Mouse (Mus musculus): ENCODE measurements at regions not wholly inside any gene's neighbourhood (a gene's known extent, or its start where the extent isn't known, plus 50 kb on each side); places are given as distances from the start of the nearest gene placed in this dataset.

DNA sequence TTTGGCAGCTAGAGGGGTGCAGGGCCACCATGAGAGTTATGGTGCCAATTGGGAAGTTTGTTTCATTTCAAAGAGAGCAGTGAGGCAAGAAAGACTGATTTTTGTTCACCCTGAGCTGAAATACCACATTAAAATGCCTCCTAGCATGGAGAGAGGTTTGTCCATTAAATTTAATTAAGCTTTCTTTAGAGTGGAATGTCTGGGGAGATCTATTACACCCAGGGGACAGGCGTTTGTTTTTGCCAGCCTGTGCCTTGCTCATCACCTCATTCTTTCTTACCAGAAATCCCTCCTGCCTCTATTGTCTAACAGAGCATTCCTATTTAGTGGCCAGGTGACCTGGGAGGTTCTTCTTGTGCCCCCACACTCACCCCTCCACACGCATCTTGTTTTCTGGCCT is 55.2 kb upstream of the Rcn1 start:
- DNase-seq (ENCODE audit: low read depth, low spot score), result no peak

DNA sequence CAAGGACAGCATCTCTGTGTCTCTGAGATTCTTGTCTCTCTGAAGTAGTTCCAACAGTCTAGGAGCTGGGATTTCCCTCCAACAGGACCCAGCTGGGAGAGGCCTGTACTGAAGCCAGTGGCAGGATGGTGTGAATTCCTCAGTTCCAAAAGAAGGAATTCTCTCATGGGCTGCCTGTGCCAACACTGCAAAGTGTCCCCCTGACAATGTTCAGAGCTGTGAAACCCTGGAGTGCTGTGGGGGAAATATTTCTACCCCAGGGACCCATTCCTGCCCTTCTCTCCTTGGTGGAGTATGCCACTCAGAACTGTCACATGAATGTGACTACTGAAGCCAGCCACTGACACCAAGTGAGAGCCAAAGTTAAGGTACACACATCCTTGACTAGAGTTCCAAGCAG is 55.7 kb upstream of the Rcn1 start:
- DNase-seq (ENCODE audit: low read depth, low spot score), result no peak

DNA sequence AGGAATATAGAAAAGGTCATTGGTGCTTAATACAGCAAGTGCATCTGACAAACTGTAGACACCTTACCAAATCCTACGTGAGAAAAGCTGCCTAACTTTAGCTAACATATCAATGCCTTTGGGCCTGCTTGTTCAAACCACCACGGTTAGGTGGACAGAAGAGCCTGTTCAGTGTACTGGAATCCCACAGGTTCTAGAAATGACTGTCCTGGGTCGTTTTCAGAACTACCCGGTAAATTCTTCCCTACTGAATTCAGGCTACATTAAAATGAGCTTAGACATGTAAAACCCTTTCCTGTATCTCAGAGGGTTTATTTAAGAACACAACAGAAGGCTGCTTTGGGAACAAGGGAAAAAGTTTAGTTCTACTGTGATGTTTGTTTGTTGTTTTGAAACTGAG is 59.5 kb upstream of the Rcn1 start:
- DNase-seq (ENCODE audit: low read depth, low spot score), result no peak

DNA sequence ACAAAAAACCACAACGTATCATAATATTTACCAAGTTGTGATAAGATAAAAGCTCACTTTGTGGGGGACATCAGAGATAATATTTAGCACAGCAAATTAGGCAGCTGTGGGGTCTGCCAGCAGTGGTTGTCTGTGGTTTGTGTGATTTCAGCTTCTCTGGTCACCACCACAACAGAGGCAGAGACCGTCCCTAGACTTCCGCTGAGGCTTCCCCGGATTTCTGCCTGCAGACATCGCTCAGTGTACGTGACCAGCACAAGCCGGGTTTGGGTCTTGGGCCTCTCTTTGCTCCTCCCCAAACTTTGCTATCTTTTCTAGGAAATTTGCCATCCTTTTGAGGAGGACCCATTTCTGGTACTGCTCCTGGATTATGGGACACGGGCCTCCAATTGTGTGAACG is 60.4 kb upstream of the Rcn1 start:
- DNase-seq (ENCODE audit: low read depth, low spot score), result no peak

DNA sequence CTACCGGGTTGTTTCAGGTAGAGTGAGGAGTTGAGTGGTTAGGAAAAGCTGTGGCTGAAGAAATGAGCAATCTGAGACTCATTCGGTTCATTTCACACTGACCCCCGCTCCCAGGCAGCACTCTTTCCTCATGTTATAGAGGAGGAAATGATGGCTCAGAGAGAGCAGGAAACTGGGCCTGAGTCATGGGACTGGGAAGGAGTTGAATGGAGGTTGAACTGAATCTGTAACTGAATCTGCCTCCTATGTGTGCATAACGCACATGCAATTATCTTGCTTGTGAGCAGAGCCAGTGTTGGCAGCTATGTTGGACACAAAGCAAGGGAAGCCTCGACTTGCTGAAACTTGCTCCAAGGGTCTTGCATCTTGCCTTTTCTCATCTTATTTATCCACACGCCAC is 66.5 kb upstream of the Rcn1 start:
- no peak for DNase-seq (ENCODE audit: low read depth, low spot score)

DNA sequence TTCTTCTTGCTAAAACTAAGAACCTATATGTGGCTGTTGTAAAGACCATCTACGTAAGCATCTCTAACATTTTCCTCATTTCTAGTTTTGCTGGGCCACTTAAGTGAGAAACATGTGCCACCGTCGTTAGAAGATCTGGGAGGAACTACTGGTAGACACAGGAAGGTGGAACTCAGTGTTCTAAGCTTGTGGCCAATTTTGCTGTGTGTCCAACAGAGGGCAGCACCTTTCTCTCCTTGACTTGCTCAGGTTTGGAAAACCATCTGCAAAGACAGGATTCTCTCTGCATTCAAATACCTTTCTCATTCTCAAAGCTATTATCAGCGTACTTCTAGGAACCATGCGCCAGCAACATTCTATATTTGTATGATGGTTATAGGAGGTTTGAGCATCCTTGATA is 69.8 kb upstream of the Rcn1 start:
- peak; percentile 13 for DNase-seq (ENCODE audit: low read depth, low spot score)

DNA sequence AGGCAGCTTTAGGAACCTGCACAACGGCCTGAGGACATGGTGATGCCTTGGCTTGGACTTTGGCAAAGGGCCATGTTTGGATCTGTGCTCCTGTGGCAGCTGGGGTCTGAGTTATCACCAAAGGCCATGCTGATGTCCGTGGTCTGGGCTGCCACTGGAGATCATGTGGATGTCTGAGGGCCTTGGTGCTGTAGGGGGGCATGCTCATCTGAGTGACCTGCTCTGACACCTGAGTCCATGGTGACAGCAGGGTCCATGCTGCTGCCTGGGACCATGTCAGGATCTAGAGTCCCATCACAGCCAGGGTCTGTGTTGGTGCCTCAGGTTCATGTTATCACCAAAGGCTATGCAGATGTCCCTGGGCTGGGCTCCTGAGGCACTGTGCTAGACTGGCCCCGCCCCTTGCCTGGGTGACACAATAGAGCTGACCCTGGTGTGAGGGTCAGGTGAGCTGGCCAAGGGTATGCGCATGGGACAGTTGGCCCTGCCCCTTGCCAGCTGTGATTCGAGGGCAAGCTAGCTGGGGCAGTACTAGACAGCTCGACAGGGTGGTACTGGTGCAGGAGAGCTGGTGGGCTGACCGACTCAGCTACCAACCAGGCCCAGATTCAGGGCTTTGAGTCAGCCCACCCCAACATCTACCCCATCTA is 77.0 kb upstream of the Rcn1 start:
- no peak for DNase-seq (ENCODE audit: low read depth, low spot score)

DNA sequence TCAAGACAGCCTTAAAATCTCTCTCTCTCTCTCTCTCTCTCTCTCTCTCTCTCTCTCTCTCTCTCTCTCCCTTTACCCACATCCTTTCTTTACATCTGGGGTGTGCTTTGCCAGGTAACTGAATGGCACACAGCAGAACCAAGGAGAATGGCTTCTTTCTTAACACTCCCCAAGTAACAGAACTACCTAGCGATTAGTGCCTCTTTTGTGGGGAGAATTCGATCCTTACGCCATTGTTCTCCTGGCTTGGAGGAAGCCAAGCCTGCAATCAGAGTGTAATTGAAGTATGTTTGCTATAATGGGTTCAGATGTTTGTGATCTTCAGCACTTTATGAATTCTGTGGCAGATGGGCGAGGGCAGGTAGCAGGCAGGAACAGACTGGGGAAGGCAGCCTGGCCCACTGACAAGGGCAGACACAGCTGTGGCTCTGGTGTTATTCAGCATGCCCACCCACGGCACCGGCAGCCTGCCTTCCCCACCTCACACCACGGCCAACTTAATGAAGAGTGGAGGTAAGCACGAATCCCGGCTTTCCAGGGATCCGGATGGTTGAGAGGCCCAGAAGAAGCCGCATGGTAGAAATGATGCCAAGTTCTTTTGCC is 83.0 kb upstream of the Rcn1 start:
- no peak for DNase-seq (ENCODE audit: low read depth, low spot score)

DNA sequence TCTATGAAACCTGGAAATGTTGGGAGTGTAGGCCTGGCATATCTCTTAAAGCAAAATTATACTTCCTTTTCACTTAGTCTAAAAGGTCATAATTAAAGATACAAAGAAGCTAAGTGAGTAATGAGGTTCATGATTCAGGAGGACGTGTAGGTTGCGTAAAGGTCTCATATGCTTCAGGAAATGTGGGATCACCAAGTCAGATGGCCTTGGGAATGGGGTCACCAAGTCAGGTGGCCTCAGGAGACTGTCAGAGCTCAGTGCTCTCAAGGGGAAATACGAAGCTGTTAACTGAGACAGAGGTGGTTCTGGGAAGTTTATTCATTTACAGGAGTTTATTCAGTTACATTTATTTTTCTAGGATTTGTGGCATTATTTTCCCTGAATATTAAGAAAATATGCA is 85.4 kb upstream of the Rcn1 start:
- DNase-seq (ENCODE audit: low read depth, low spot score), result no peak

DNA sequence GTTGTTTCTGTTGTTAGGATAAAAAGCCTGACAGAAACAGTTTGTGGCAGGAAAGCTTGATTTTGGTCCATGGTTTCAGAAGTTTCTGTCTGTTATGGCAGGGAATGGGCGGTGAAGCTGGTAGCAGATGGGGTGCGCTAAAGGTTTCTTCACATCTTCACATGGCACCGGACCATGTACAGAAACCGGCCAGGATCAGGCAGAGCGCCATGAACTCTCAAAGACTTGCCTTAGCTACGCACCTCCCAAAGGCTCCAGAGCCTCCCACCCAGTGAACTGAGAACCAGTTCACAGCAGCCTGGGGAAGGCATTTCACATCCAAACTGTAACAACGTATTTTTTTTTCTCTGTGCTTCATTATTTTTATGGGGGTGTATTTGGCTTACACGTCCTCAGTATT is 86.2 kb upstream of the Rcn1 start:
- DNase-seq (ENCODE audit: low read depth, low spot score), result no peak

DNA sequence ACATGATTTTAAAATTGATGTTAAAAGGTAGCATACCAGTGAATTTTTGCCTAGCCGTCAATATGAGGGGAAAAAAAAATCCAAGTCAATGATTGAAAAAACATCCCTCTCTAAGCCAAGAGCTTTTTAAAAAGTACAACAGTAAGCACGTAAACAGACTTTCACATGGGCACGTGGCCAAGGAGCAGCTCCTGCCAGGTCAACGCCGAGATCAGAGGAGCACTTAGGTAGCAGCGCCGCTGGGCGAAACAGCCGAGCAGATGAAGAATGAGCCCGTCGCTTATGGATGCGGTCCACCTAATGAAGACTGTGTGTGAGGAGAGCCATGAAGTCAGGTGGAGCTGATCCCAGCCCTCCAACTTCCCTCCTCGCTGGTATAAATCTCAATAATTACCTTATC is 96.7 kb upstream of the Rcn1 start:
- DNase-seq (ENCODE audit: low read depth, low spot score), result no peak

DNA sequence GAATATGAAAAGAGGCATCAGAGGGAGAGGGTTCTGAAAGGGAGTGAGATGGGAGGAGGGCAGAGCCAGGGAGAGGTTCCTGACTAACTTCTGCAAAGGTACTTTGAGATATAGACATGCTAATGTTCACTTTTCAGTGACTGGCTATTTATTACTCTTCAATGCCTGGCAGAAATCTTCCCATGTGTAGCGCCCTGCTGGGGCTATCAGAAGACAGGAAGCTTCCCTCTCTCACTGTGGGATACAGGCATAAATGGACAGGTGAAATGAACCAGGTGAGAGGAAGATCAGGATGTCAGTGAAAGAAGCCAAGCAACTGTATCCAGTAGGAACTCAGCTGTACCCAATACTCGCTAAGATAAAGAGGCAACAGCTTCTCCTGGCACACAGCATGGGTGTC is 105.1 kb upstream of the Rcn1 start:
- no peak for DNase-seq (ENCODE audit: low read depth, low spot score)

DNA sequence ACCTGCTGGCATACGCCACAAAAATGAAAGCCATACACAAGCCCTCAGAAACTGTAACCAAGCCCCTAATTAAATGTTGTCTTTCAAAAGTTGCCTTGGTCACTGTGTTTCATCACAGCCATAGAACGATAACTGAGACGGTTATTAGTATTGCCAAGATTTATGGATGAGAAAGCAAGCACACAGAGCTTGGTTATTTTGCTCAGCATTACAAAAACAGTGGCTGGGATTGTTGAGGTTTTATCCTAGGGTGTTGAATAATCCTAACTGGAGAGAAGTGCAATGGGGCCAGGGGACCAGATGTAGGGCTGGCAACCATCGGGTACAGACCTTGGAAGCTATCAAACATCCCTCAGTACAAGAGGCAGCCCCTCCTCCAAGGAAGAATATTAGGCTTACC is 106.4 kb upstream of the Rcn1 start:
- DNase-seq (ENCODE audit: low read depth, low spot score), result no peak

DNA sequence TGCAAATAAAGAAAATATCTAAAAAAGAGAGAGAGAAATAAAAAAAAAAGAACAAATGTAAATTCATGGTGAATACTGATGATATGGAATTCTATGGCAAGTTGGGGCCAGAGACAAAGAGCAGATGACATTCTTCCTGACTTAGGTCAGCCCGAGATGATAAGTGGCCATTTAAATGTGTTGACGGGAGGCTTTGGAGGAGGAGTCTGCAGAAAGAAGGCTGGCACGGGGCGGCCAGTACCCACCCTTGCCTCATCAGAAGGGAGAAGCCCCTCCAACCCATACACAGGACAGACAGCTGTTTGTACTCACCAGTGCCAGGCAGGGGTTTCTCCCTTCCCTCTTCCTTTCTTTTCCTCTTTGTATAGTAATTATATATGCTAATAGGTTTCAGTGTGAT is 108.0 kb upstream of the Rcn1 start:
- no peak for DNase-seq (ENCODE audit: low read depth, low spot score)

DNA sequence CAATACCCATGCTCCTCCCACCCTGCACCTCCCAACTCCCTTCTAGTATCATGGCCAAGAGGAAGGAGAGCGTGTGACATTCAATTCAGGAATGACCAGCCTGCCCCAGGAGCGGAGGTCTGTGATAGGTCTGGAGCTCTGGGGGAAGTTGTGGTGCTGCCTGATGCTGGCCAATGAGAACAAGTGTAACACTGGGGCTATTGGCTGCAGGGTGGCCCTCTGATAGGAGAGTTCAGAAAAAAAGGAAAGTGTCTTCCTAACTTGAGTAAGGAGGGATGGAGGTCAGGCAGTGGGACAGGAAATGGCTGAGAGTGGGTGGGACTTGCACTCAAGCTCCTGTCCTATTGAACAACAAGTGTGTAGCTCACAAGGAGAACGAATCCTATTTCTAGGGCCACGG is 111.7 kb upstream of the Rcn1 start:
- DNase-seq (ENCODE audit: low read depth, low spot score), result peak; percentile 69

DNA sequence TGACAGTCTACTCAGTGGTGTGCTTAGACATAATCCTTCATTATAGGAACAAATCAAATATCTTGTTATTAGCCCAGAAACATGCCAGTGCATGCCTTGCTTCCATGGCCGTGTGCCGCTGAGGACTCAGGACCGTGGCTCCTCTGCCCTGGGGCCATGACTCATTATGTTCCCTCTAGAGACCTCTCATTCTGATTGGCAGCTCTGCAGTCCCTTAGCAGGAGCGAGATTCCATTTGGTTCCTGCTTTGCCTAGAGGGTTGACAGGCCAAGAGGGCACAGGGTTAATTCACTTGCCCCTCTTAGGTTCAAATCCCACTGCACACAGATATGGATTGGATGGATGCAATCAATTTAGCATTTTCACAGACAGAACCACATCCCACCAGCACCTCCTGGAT is 112.6 kb upstream of the Rcn1 start:
- DNase-seq (ENCODE audit: low read depth, low spot score), result no peak

DNA sequence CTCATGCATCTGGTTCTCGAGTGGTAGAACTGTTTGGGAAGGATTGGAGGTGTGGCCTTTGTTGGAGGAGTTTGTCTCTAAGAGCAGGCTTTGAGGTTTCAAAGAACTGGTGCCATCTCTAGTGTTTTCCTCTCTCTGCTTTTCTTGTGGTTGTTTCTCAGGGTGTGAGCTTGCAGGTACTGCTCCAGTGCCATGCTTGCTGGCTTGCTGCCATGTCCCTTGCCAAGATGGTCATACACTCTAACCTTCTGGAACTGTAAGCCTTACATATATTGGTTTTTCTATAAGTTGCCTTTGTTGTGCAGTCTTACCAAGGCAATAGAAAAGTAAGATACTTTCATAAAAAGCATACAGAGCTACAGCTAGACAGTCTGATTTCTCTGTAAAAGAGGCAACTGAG is 115.1 kb upstream of the Rcn1 start:
- DNase-seq (ENCODE audit: low read depth, low spot score), result no peak

DNA sequence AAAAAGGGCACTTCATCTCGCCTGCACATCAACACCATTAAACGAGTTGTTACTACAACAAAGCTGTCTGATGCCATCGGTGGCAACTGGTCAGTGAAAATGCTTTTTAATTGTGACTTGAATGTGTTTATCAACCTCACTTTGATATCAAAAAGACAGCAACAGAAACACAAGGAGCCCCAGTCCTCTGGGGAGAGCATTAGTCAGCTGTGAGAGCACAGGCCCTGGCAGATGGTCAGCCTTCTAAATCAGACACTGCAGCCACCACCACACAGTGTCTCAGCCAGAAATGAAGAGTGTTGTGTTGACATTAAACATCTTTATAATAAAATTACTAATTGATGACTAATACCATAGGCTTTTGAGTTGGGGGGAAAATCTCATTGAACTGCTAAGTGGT is 115.8 kb upstream of the Rcn1 start:
- DNase-seq (ENCODE audit: low read depth, low spot score), result no peak

DNA sequence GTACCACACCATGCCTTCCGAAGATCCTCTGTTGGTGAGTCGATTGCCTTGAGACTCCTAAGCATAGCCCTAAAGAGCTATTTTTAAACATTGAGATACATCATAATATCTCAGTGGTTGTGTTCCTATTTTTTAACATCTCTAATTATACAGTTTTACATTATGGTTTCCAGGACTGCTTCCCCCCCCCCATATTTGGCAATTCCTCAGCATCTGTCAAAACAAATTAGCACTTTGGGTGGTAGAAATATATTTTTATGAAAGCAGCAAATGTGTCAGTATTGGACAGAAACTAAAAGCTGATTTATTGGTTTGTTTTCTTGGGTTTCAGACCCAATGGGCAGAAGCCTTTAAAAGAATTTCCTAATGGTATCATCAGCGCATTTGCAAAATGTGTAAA is 116.2 kb upstream of the Rcn1 start:
- no peak for DNase-seq (ENCODE audit: low read depth, low spot score)

DNA sequence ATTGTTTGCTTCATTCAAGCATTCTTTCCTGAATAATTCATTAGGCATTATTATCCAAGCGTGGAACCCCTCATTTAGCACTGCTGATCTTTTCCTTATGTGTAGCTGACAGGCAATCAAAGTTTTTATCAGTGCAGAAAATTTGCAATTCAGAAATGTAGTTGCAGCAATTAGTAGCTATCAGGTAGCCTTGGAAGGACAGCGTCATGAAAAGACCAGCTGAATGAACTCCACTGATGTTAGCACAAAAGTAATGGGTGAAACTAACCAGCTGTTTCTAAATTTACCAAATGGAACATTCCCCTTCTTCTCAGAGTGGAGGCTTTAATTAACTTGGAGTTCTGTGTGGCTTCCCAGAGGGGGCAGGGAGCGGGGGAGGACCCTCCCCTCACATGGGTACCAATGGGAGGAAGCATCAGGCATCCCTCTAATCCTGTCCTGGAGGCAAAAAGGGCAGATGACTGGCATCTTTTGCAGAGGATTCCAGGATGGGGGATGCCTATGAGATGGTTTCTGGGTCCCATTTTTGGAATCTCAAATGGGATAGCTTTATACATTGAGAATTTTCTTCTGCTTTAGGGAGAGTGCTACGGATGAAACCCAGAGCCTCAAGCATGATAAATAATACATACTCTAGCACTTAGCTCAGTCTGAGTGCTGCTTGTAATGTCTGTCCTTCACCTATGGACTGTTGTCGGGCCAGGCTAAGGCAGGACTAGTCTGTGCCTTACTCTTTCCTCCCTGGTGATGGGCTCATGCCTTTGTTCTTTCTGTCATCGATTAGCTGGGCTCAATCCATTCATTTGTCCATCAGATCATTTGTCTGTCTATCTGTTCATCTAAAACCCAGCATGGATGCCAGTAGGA is 117.4 kb upstream of the Rcn1 start:
- DNase-seq (ENCODE audit: low read depth, low spot score), result no peak

DNA sequence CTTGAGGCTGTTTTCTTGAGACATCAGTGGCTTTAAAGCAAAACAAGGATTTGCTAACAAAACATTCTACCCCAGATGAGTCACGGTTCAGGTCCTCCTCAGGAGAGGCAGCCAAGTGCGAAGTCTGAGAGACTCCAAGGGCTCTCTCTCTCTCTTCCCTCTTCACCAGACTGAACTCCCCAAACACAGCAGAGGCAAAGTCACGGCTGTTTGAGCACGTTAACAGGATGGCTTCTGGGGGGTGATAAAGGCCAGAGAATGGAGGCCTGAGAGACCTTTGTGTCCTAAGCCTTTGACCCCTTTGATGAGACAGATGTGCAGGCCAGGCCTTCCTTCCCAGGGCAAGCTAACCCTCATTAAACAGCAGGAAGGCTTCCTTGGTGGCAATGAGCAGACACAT is 122.7 kb upstream of the Rcn1 start:
- DNase-seq (ENCODE audit: low read depth, low spot score), result no peak

DNA sequence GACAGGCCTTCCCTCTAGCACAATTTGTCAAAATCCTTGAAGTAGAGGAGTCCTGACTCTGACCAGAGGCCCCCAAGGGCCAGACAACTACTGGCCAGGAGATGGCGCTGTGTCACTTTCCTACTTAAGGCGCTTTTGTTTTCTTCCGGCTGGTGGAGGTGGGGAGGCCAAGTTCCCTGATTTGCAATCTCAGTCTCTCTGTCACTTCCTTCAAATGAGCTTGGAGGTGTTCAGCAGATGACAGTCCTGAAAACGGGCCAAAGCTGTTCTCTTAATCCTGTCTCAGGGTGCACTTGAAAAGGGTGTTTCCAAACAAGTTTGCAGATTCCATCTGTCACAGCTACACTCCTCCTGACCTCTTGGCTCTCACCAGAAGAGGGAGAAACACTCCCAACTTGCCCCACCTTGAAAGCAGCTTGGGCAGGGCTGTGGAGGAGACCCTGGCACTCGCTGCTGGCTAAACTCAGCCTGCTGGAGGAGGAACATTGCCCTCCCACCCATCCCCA is 124.2 kb upstream of the Rcn1 start:
- peak; percentile 31 for DNase-seq (ENCODE audit: low read depth, low spot score)

DNA sequence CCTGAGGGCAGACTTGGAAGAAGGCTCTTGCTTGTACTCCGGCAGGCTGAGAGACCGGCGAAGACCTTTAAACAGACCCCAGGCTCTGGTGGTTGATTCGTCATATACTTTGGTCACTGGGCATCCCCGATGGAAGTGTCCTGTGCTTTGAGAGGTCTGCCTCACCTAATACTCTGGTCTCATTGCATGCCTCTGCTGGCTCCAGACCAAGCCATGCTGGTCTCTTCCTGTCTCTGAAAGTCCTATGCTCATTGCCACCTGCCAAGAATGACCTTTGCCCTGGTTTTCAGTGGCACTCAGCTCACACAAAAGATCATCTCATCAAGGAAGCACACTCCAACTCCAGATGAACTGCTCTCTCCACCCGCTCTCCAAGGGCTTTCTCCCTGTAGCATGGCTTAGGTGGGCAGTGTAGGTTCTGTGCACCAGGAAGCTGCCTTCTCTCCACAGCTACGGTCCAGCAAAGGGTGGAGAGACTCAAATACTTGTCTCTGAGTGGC is 126.0 kb upstream of the Rcn1 start:
- DNase-seq (ENCODE audit: low read depth, low spot score), result no peak
